Mouse (Mus musculus) gastrocnemius, adult 8-10 months (tissue): ENCODE data around the gene Gm3409. TPM values are rescaled to one million over a fixed set of nuclear protein-coding genes. Genes with fewer than 3 reads are reported as not detected.
"Not testable (repeated sequence)": the region's sequence is repeated elsewhere in the genome, so short reads cannot be mapped to it uniquely, and the experiment has no call there.

Source experiments
- DNase-seq, 2 experiments: peaks; one replicate each; pipeline ENCODE4 v3.0.0; 2022; ENCODE audit warnings: low spot score in 2 of 2
- total RNA-seq, 4 experiments: library from RNA; stranded (reverse); gene quantifications; 2 replicates each; pipeline ENCODE4 v1.2.4; 2022

Gm3409 gene
- not detected for total RNA-seq

DNA sequence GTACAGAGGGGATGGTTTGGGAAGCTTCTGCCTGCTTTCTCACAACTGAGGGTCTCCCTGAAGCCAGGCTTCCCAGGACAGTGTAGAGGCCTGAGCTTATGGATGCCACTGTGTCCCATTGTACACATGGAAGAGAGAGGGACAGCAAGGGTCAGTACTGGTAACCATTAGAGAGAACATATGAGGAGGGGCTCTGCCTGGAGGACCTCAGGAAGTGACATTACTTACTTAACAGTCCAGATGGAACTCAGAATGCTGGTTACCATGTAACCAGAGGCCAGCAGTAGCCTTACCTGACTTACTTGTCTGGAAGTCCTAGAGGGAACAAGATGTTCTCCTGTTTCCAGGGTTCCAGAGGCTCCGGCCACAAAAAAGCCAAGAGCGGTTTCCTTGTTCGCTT is at the start of gene Gm3409:
TSS of gene Gm3409 (plus strand) at position 301 of the 400 bp plus-strand sequence.
- DNase-seq: not testable (repeated sequence)

GRCm38 (mm10) chr5:146488959-146489358 is 48.5 kb upstream of the Gm3409 start:
- not testable (repeated sequence) for DNase-seq

DNA sequence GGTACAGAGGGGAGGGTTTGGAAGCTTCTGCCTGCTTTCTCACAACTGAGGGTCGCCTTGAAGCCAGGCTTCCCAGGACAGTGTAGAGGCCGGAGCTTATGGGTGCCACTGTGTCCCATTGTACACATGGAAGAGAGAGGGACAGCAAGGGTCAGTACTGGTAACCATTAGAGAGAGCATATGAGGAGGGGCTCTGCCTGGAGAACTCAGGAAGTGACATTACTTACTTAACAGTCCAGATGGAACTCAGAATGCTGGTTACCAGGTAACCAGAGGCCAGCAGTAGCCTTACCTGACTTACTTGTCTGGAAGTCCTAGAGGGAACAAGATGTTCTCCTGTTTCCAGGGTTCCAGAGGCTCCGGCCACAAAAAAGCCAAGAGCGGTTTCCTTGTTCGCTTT is 46.4 kb upstream of the Gm3409 start, which contains the start of gene Gm6370:
TSS of gene Gm6370 (plus strand) at position 301 of the 400 bp plus-strand sequence.
- DNase-seq: not testable (repeated sequence)

DNA sequence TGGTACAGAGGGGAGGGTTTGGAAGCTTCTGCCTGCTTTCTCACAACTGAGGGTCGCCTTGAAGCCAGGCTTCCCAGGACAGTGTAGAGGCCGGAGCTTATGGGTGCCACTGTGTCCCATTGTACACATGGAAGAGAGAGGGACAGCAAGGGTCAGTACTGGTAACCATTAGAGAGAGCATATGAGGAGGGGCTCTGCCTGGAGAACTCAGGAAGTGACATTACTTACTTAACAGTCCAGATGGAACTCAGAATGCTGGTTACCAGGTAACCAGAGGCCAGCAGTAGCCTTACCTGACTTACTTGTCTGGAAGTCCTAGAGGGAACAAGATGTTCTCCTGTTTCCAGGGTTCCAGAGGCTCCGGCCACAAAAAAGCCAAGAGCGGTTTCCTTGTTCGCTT is 35.3 kb upstream of the Gm3409 start, which contains the start of gene 4930449I24Rik:
TSS of gene 4930449I24Rik (plus strand) at position 301 of the 400 bp plus-strand sequence.
- DNase-seq: not testable (repeated sequence)

GRCm38 (mm10) chr5:146513823-146514222 is 23.6 kb upstream of the Gm3409 start, which contains the start of gene Gm3402:
Gene Gm3402, plus strand, starts transcription at chr5:146514123.
- not testable (repeated sequence) for DNase-seq

DNA sequence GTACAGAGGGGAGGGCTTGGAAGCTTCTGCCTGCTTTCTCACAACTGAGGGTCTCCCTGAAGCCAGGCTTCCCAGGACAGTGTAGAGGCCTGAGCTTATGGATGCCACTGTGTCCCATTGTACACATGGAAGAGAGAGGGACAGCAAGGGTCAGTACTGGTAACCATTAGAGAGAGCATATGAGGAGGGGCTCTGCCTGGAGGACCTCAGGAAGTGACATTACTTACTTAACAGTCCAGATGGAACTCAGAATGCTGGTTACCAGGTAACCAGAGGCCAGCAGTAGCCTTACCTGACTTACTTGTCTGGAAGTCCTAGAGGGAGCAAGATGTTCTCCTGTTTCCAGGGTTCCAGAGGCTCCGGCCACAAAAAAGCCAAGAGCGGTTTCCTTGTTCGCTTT is 11.9 kb upstream of the Gm3409 start, which contains the start of gene Gm3404:
TSS of gene Gm3404 (plus strand) at position 301 of the 400 bp plus-strand sequence.
- DNase-seq: peak in 1 of 2 experiments; percentile 3

- not testable (repeated sequence) for DNase-seq
Observed at GRCm38 (mm10) chr5:146555836-146556235, 18.4 kb downstream of the Gm3409 start, which contains the start of gene Gm3415. Gene Gm3415, plus strand, starts transcription at chr5:146556136.

DNA sequence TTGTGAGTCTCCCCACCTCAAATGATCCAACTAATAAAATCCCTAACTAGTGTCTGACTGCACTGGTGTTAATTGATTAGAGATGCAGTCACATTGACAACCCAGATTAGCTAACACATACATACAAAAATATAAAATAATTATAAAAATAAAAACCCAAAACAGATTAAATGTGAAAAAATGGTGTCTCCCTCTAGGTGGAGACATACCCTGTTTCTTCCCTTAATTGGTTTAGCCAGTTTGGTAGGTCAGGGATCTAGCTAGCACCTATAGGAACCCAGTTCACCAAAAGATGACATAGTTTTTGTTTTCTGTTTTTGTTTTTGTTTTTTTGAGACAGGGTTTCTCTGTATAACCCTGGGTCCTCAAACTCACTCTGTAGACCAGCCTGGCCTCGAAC is 26.8 kb downstream of the Gm3409 start:
- DNase-seq: no peak

GRCm38 (mm10) chr5:146567054-146567453 is 29.6 kb downstream of the Gm3409 start:
- DNase-seq: no peak

DNA sequence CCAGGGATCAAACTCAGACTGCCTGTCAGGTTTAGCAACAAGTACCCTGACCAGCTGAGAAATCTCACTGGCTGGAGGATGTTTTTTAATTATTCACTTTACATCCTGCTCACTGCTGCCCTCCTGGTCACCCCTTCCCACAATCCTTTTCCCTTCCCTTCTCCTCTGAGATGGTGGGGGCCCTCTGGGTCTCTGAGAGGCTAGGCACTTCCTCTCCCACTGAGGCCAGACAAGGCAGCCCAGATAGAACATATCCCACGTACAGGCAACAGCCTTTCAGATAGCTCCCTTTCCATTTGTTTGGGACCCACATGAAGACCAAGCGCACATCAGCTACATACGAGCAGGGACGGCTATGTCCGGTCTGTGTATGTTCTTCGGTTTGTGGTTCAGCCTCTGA is 32.7 kb downstream of the Gm3409 start:
- DNase-seq: not testable (repeated sequence)

DNA sequence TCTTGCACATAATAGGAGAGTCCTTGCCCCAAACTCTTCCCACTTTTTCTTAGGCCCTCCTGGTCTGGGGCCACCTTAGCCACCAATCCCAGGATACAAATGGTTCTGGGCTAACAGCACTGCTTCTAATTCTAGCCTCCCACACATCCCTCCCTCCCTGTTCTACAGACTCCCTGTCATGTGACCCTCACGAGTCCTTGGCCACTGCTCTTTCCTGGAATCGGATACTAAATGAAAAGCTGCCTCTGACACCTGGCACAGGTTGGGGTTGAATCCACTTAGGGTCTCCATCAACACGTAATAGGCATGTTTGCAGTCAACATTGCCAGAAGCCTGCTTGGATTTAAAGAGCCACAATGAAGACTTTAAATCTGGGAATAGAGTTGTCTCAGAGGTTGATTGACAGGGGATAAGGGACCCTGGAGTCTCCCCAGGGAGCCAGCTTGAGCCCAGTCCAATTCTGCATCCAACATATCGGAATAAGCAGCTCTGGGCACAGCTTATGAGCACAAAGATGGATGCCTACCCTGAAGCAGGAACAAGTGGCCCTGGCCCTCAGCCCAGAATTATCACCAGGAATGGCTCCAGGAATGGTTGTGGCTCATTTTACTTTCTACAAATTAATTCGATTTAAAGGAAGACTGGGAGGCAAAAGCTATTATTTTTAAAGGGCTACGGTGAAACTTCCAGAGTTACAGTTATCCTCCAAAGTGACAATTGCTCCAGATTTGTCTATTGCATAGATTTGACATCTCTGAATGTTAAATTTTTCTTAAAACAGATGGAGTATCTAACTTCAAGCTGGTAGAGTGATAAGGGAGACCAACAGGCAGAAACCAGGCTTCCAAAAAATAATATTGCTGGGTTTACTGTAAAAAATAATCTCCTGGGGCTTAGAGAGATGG is 34.6 kb downstream of the Gm3409 start:
- not testable (repeated sequence) for DNase-seq

DNA sequence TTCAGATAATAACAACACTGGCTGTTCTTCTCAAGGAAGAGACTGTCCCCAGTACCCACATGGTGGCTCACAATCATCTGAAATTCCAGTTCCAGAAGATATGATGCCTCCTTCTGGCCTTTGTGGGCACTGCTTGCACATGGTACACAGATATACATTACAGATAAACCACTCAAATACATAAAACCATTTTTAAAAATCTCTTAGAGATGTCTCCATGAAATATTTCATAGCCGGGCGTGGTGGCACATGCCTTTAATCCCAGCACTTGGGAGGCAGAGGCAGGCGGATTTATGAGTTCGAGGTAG is 35.2 kb downstream of the Gm3409 start:
- not testable (repeated sequence) for DNase-seq

DNA sequence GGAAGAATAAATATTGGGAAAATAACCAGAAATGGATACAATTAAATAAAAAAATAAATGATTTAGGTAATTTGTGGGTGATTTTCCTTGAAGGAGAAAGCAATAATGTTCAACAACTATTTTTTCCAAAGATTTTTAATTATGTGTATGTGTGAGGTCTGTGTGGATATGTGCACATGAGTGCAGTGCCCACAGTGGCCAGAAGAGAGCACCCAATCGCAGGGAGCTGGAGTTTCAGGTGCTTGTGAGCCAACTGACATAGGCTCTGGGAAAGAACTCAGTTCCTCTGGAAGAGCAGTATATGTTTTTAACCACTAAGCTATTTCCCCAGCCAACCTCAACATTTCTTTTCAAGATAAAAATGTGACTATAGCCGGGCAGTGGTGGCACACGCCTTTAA is 39.2 kb downstream of the Gm3409 start:
- DNase-seq: no peak

GRCm38 (mm10) chr5:146584156-146584477 is 46.7 kb downstream of the Gm3409 start:
- DNase-seq: no peak

DNA sequence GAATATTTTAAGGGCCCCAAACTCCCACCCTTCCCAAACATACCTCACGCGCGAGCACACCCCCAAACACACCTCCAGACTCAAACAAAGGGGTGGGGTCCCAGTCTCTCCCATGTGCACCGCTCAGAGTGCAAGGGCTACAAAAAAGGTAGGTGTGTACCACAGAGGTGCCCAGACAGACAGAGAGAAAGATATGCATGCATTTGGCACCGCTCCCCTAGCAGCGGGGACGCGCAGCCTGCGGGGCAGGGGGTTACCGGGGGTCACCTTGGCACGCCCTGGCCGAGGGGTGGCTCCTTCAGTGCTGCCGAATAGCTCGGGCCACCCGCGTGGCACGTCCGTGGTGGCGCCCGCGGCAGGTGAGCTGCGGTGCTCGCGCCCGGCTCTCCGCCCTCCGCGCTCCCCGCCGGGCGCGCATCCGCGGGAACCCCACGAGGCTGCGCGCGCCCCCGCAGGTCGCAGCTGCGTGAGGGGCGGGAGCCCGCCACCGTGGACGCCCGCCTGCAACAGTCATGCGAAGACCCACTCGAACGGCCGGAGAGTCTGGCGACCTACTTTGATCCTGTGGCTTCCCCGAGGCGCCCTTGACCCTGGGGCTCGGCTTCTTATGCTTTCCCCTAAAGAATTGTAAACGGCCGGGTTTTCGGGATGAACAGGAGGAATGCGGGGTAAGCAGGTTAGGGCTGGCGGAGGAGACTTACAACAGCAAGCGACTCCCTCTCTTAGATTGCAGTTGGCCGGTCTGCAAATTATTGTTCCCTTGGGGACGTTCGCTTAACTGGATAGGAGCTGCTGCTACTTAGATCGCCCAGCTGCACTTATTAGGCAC is 47.2 kb downstream of the Gm3409 start, which contains the start of gene Gpr12:
TSS of gene Gpr12 (minus strand) at position 762 of the 829 bp plus-strand sequence.
- DNase-seq: no peak

GRCm38 (mm10) chr5:146585307-146585651 is 47.8 kb downstream of the Gm3409 start:
- no peak for DNase-seq

DNA sequence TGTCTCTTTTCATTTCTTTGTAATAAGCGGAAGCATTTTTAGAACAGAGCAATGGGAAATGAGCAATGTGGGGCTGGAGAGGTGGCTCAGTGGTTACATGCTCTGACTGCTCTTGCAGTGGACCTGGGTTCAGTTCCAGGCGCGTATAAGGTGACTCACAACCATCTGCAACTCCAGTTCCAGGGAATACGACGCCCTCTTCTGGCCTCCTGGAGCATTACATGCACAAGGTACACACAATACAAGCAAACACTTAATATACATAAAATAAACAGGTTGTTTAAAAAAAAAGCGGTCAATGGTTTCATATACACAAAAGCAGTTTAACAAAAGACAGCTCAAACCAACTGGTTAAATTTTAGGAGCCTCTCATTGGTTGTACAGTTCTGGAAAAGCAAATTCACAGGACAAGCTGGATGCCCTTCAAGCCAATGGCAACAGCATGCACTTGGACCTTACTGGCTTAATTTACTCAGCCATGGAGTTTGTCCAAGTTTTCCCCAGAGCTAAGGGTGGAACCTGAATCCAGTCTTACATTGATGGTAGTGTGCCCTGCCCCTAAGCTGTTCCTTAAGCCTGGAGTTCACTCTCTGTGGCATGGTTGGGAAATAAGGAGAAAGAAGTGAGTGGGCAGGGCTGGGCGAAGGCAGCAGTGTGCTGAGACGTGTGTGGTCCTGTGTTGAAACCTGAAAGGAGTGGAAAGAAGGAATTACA is 49.1 kb downstream of the Gm3409 start:
- no peak for DNase-seq
